Mouse (Mus musculus): ENCODE data around the gene Ttc14. TPM values are rescaled to one million over a fixed set of nuclear protein-coding genes. Genes with fewer than 3 reads are reported as not detected.

Ttc14 gene
- polyA plus RNA-seq (2016; fragmentation: Nextera tagmentation; extraction: Ambion mirVana), result 43.5 and 44.2 TPM in 2 replicates

DNA sequence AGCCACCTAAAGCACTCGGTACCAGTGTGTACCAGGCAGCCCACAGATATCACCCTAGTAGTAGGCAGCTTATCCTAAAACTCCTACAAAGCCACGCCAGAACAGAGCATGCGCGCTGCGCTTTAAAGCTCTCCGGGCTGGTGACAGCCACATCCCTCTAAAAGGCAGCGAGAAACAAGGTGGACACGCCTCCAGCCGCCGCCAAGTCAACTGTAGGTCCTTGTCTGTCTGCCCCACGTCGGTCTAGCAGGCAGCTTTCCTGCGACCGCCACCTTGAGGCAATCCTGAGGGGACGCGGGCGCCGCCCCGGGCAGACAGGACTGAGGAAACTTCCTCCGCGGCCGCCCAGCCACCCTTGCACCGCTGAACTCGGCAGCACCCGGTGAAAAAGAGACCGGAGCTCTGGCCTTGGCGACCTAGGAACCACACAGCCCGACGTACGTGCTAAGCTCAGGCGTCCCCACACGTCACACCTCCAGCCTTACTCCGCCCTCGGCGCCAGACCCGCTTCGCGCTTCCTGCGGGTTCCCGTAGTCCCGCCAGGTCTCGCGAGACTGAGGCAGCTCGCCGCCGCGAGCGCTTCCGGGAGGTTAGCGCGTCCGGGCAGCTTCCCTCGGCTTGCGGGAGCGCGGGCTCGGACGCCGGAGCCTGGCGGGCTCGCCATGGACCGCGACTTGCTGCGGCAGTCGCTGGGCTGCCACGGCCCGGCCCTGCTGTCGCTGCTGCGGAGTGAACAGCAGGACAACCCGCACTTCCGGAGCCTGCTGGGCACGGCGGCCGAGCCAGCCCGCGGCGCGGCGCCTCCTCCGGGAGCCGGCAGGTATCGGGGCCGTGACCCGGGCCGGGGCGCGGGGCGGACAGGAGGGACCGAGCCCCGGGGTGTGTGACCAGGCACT is at the start of gene Ttc14:
Gene Ttc14 (plus strand): TSS at position 216 of the 896 bp plus-strand sequence.
- peak within 1 kb of the TSS; percentile 97 for H3K9ac ChIP-seq
- H3K36me3 ChIP-seq, result peaks cover 20% of the 10 kb centered on the region
- H3K27me3 ChIP-seq (replicated peaks), result no peaks in the 10 kb centered on the region
- peak within 1 kb of the TSS; percentile 100 for H3K27ac ChIP-seq
- 0% methylated on average over 90 of the region's 90 CpGs for WGBS (ENCODE audit: insufficient replicate concordance)
- peak within 1 kb of the TSS; percentile 86 for H3K4me2 ChIP-seq
- no peaks in the 10 kb centered on the region for H3K9me3 ChIP-seq (replicated peaks)
- peak within 1 kb of the TSS; percentile 94 for H3K4me3 ChIP-seq
- ATAC-seq, result peak; percentile 96
- peaks cover 24% of the 10 kb centered on the region for H3K4me1 ChIP-seq

DNA sequence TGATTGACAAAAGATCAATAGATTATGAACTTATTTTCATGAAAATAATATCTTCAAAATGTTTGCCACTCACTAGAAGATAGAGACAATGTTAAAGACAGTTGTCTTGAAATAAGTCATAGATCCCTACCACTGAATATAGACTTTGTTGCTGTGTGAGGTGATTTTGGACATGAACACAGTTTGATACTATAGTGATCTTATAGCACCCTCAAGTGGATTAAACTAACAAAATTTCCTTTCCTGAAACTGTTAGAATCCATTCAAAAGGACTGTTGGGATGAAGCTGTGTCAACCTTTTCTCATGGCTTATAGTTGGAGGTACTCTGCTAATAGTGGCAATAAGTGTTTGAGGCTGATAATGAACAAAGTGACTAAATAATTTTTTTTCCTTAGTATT is 8.7 kb upstream of the Ttc14 start:
- Histone ChIP-seq H3K4me3 (no peak overlapping the region), H3K27me3 (replicated peaks) (no peaks in the 10 kb centered on the region), H3K9ac (no peak overlapping the region), H3K4me1 (no peaks in the 10 kb centered on the region), H3K27ac (no peak overlapping the region), H3K4me2 (no peak overlapping the region), H3K36me3 (no peaks in the 10 kb centered on the region), H3K9me3 (replicated peaks) (no peaks in the 10 kb centered on the region)
- ATAC-seq, result no peak

DNA sequence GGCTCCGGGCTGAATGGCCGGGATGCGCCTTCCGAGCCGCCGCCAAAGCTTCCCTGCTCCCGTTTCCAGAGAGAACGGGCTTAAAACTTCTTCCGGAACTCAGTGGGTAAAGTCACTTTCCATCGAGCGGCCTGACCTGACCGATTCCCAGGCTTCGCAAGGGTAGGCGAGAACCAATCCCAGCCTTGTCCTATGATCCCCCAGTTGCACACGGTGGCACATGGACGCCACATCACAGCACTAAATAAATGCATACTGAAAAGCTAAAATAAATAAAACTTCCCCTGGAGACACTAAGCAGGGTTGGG is 835 bp downstream of the Ttc14 start:
- no peak for ATAC-seq

DNA sequence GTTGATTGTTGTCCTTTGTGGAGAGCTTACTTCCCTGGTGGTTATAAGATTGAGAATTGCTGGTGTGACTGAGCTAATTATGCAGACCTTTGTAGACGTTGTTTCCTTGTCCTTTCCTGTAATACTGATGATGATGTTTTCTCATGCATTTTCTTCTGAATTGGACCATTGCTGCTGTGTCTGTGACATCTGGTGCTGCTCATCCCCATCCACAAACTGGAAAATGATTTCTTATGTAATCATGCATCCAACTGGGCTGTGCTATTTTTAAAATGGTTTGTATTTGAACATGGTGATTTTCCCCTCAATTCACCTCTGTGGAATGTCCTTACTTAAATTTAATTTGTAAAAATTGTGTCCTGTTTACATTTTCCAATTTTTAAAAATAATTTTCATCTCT is 7.5 kb downstream of the Ttc14 start:
- Histone ChIP-seq H3K4me2 (no peak overlapping the region), H3K27me3 (replicated peaks) (no peaks in the 10 kb centered on the region), H3K9ac (no peak overlapping the region), H3K27ac (no peak overlapping the region), H3K4me3 (no peak overlapping the region), H3K9me3 (replicated peaks) (no peaks in the 10 kb centered on the region), H3K4me1 (peaks cover 2% of the 10 kb centered on the region; the same call in 1 of the 2 replicates), H3K36me3 (peaks cover 73% of the 10 kb centered on the region)
- ATAC-seq, result no peak
- 76% methylated on average over 1 of the region's 1 CpGs for WGBS (ENCODE audit: insufficient replicate concordance)

More for the DNA sequence above, 835 bp downstream of the Ttc14 start:
- WGBS (ENCODE audit: insufficient replicate concordance), result 0% methylated on average over 16 of the region's 16 CpGs
- Histone ChIP-seq H3K9me3 (replicated peaks) (no peaks in the 10 kb centered on the region), H3K27ac (peak overlapping the region; percentile 100), H3K4me1 (peaks cover 24% of the 10 kb centered on the region), H3K36me3 (peaks cover 25% of the 10 kb centered on the region), H3K27me3 (replicated peaks) (no peaks in the 10 kb centered on the region), H3K4me3 (peak overlapping the region; percentile 94), H3K4me2 (peak overlapping the region; percentile 86), H3K9ac (peak overlapping the region; percentile 97)

DNA sequence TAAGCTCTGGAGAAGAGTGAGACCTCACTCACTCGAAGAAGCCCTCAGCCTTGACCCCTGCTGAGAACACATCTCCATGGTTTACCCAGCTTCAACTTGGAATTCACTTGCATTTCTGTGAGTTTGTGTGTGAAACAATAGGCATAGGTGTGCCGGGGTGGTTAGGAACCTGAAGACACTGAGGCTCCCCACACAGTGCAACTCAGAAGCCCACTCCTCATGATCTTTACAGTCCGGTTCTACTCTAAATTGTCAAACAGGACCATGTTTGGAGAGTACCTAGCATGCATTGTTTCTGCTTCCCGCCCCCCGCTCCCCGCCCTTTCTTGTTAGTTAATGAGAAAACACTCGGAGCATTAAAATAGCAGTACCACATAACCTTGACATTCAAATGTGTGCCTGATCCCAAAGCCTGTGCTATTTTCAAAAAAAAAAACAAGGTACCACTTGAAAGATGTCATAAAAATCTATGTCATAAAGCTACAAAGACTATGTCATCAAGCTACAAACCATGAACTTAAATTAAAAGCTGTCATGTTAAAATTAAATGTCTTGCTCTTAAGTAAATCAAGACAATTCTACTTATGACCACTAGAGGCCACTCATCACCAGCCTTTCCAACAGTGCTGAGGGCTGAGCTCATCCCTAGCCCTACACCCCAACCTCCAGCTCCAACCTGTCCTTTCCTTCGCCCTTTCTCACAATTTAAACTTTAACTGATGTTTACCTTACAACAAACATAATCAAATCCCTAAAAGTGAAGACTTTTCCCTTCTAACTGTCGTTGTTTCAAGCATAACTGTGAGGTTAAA is 24.7 kb downstream of the Ttc14 start:
- H3K4me3 ChIP-seq, result no peak overlapping the region
- H3K9me3 ChIP-seq (replicated peaks), result no peaks in the 10 kb centered on the region
- no peaks in the 10 kb centered on the region for H3K4me1 ChIP-seq
- WGBS (ENCODE audit: insufficient replicate concordance), result 41% methylated on average over 9 of the region's 9 CpGs
- no peak overlapping the region for H3K27ac ChIP-seq
- no peak overlapping the region for H3K9ac ChIP-seq
- H3K27me3 ChIP-seq (replicated peaks), result no peaks in the 10 kb centered on the region
- no peak for ATAC-seq
- H3K36me3 ChIP-seq, result no peaks in the 10 kb centered on the region
- H3K4me2 ChIP-seq, result no peak overlapping the region

DNA sequence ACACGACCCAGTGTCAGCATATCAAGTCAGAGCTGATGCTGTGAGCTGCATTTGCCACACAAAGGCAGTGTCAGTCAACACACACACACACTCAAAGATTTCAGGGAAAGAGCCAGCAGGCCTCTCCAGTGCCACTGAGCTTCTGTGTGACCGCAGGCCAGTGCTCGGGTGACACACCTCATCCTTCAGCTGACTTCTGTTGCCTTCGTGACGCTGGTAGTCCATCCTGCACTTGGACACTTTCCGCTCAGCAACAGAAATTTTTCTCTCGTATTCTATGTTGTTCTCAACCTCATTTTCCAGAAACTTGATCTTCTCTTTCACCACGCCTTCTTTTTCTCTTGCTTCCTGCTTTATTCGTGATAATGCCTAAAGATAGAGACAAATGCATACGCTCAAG is 32.7 kb downstream of the Ttc14 start:
- Histone ChIP-seq H3K4me2 (no peak overlapping the region), H3K4me3 (no peak overlapping the region), H3K27me3 (replicated peaks) (no peaks in the 10 kb centered on the region), H3K9ac (no peak overlapping the region), H3K4me1 (no peaks in the 10 kb centered on the region), H3K9me3 (replicated peaks) (no peaks in the 10 kb centered on the region), H3K36me3 (no peaks in the 10 kb centered on the region), H3K27ac (no peak overlapping the region)
- 72% methylated on average over 10 of the region's 10 CpGs for WGBS (ENCODE audit: insufficient replicate concordance)
- ATAC-seq, result no peak

DNA sequence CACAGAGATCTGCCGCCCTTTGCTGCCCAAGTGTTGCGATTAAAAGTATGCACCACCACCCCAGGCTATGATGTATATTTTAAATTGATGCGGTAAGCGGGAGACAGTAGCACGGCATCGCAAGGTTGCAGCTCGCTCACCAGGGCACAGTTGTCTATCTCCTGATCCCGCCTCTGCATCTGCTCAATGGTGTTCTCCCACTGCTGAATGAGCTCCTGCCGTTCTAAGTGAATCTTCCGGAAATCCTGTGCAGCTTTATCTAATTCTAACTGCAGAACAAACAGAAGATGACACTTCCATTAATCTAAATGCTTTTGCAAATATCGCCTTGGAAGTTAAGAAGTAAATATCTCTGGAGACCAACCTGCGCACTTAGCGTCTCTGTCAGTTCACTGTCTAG is 36.9 kb downstream of the Ttc14 start:
- ATAC-seq, result no peak
- H3K4me1 ChIP-seq, result no peaks in the 10 kb centered on the region
- H3K4me3 ChIP-seq, result no peak overlapping the region
- H3K9me3 ChIP-seq (replicated peaks), result no peaks in the 10 kb centered on the region
- H3K27ac ChIP-seq, result no peak overlapping the region
- no peaks in the 10 kb centered on the region for H3K36me3 ChIP-seq
- H3K4me2 ChIP-seq, result no peak overlapping the region
- 79% methylated on average over 13 of the region's 13 CpGs for whole genome bisulfite sequencing (ENCODE audit: insufficient replicate concordance)
- H3K27me3 ChIP-seq (replicated peaks), result no peaks in the 10 kb centered on the region
- no peak overlapping the region for H3K9ac ChIP-seq

DNA sequence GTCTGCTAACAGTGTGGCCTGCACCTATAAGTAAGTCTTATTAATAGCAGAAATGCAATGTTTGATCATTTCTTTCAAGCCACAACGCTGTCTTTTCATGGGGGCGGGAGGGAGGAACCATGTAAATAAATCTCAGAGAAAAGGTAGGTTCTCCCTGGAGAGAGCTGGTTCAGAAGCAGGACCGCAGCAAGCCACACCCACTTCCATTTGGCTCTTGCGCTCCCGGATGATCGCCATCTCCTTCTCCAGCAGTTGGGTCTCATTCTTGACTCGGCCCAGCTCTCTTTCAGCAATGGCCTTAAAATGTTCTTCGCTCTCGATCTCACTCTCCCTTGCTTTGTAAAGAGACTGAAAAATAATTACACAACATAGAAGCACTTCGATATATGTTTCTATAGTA is 39.2 kb downstream of the Ttc14 start:
- ATAC-seq, result no peak
- Histone ChIP-seq H3K27ac (no peak overlapping the region), H3K4me2 (peak overlapping the region; percentile 29), H3K4me1 (0 out of 2 replicates have a peak, but pooled peaks cover 1% of the 10 kb centered on the region), H3K27me3 (replicated peaks) (no peaks in the 10 kb centered on the region), H3K36me3 (no peaks in the 10 kb centered on the region), H3K9me3 (replicated peaks) (no peaks in the 10 kb centered on the region), H3K4me3 (peak overlapping the region; percentile 1; the same call in 1 of the 2 replicates), H3K9ac (no peak overlapping the region)
- 36% methylated on average over 10 of the region's 10 CpGs for WGBS (ENCODE audit: insufficient replicate concordance)

DNA sequence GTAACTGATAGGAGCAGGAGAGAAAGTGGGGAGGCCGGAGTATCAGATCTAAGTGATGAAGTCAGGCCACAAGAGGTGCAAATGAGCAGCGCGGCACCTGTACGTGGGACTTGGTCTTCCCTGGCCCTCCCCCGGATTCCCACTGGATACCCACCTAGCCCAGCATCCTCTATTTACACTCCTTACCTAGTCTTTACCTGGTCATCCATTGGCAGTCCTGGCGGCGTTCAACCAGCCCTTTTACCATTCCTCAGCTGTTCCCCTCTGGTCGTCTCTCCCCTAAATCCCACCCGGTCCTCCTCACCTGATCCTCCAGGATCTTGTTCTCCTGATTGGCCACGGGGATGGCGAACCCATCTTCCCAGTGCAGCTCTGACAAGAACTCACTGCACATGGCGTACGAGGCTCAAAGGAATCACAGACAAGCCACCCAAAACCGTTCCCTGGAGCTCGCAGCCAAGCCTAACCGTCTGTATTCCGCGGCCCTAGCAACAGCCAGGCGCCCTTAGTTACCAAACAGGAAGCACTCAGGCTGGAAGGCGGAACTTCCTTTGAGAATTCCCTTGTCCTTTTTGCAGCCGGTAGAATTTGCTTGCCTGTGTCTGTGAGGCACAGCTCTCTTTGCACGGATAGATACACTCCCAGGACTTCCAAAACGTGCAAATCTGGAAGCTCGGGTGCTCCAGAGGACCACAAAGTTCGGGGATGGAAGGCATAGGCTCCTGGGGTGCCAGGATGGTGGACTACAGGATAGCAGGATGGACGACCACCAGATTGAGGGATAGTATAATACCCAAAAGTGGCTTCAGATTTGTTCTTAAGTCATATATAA is 44.4 kb downstream of the Ttc14 start, which contains the start of gene Ccdc39:
Gene Ccdc39 (minus strand): TSS at position 510 of the 832 bp plus-strand sequence.
- Histone ChIP-seq H3K4me1 (0 out of 2 replicates have a peak, but pooled peaks cover 7% of the 10 kb centered on the region), H3K36me3 (no peaks in the 10 kb centered on the region), H3K9ac (peak within 1 kb of the TSS; percentile 32; the same call in 1 of the 2 replicates), H3K27ac (no peak within 1 kb of the TSS), H3K4me2 (peak within 1 kb of the TSS; percentile 63), H3K27me3 (replicated peaks) (no peaks in the 10 kb centered on the region), H3K9me3 (replicated peaks) (no peaks in the 10 kb centered on the region), H3K4me3 (peak within 1 kb of the TSS; percentile 44)
- 7% methylated on average over 25 of the region's 26 CpGs for WGBS (ENCODE audit: insufficient replicate concordance)
- ATAC-seq, result no peak

DNA sequence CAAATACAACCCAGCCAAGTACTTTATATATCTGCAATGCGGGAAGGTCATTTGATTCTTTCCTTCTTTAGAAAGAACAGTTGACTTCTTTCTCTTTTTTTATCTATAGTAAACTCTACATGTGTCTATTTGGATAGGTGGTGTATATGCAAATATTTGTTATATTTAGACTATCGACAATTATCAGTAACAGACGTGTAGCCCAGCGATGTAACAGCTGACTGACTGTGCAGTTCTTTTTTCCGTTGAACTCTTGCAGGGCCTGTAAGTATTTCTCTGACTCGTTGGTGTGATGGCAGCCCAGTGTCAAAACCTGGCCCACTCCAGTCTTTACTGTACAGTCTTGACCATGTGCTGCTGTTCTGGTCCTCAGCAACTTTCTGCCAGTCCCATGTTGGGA is 47.0 kb downstream of the Ttc14 start:
- Histone ChIP-seq H3K4me2 (no peak overlapping the region), H3K4me1 (0 out of 2 replicates have a peak, but pooled peaks cover 7% of the 10 kb centered on the region), H3K27me3 (replicated peaks) (no peaks in the 10 kb centered on the region), H3K9ac (no peak overlapping the region), H3K9me3 (replicated peaks) (no peaks in the 10 kb centered on the region), H3K36me3 (no peaks in the 10 kb centered on the region), H3K4me3 (no peak overlapping the region), H3K27ac (no peak overlapping the region)
- 65% methylated on average over 6 of the region's 6 CpGs for WGBS (ENCODE audit: insufficient replicate concordance)
- no peak for ATAC-seq

DNA sequence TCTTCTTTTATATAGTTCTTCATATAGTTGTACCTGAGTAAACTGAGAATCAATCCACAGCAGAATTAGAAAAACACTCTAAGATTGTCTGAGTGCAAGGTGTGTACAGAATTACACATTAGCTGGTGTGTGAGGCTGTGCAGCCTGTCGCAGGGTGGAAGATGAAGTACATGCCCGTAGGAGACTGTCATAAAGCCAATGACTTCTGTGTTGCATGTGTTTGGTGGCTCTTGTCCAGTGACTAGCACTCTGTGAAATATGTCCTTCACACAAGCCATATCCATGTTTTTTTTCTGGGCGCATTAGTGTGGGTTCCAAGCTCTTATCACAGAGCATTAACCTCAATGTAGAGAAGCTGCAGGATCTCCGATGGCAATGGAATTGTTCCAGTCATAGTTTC is 51.2 kb downstream of the Ttc14 start:
- Histone ChIP-seq H3K9me3 (replicated peaks) (no peaks in the 10 kb centered on the region), H3K27me3 (replicated peaks) (no peaks in the 10 kb centered on the region), H3K4me3 (no peak overlapping the region), H3K36me3 (no peaks in the 10 kb centered on the region), H3K4me1 (no peaks in the 10 kb centered on the region), H3K27ac (no peak overlapping the region), H3K9ac (no peak overlapping the region), H3K4me2 (no peak overlapping the region)
- 68% methylated on average over 4 of the region's 4 CpGs for WGBS (ENCODE audit: insufficient replicate concordance)
- ATAC-seq, result no peak
